Mouse (Mus musculus): ENCODE results near the gene Trpc4ap. TPM values are rescaled to one million over a fixed set of nuclear protein-coding genes. Genes with fewer than 3 reads are reported as not detected.

Trpc4ap gene
- total and polyA plus RNA-seq, 2 experiments from 2014 or later = 128 to 131 TPM

DNA sequence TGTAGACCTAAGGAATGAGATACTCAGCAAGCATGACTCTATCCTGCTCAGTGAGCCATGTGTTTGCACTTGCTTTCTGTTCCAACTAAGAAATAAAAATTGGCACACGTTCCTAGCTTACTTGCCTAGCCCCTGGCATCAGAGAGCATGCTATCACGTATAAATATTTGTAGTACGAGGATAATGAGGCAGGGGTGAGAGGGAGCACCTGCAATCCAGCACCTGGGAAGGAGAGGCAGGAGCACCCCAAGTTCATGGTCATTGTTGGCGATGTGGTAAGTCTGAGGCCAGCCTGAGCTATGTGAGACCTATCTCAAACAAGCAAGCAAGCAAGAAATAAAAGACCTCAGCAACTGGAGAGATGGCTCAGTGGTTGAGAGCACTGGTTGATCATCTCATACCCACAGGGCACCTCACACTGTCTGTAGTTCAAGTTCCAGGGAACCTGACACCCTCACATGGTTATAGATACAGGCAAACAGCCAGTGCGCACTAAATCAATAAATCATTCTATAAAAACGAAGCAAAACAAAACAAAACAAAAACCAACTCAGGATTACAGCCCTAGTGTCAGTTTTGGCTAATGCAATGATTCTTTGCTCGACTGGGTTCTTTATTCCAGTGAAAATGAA, 35.7 kb upstream of the Trpc4ap start:
- H3K9ac ChIP-seq = no peak overlapping the region
- H3K4me1 ChIP-seq (ENCODE audit: insufficient read depth) = no peaks in the 10 kb centered on the region; the same call in 1 of the 2 replicates
- DNase-seq (no peak), ATAC-seq (no peak)
- no peak overlapping the region for H3K4me3 ChIP-seq (ENCODE audit: low read depth, low read length)
- H3K36me3 ChIP-seq (ENCODE audit: insufficient read depth) = peaks cover 22% of the 10 kb centered on the region
- no peaks in the 10 kb centered on the region for H3K9me3 ChIP-seq (ENCODE audit: low read length)
- no peaks in the 10 kb centered on the region for H3K27me3 ChIP-seq (ENCODE audit: insufficient read depth, low read length)
- no peak overlapping the region for H3K27ac ChIP-seq (ENCODE audit: low read depth, low read length)
- 69% methylated on average over 7 of the region's 7 CpGs for WGBS
- peak overlapping the region; percentile 79; the same call in 1 of the 2 replicates for H3K4me2 ChIP-seq (ENCODE audit: low read depth)
- no peak for TF ChIP-seq CTCF (IDR thresholded peaks at IDR 0.05; ENCODE audit: low read depth)

DNA sequence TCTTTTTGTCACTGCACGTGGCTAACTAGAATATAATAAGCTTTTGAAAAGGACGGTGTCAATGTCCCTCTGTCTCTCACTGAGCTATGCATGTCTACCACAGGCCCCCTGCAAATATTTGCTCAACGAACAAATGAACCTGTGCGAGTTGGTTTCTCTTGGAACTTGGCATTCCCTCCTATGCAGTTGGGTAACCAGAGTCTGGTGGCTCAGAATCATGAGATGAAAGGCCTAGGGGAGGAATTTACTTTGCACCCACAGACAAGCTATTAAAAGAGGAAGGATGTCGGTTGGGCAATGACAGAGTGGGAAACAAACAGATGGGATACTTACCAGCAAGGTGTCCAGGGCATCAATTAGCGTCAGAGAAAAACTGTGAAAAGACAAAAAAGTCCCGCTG, 34.1 kb upstream of the Trpc4ap start:
- no peaks in the 10 kb centered on the region for H3K9me3 ChIP-seq (ENCODE audit: low read length)
- no peaks in the 10 kb centered on the region; the same call in 1 of the 2 replicates for H3K4me1 ChIP-seq (ENCODE audit: insufficient read depth)
- H3K4me3 ChIP-seq (ENCODE audit: low read depth, low read length) = no peak overlapping the region
- DNase-seq = no peak
- TF ChIP-seq CTCF (IDR thresholded peaks at IDR 0.05; ENCODE audit: low read depth) = no peak
- 82% methylated on average over 7 of the region's 7 CpGs for WGBS
- no peak overlapping the region for H3K9ac ChIP-seq
- H3K27ac ChIP-seq (ENCODE audit: low read depth, low read length) = no peak overlapping the region
- H3K4me2 ChIP-seq (ENCODE audit: low read depth) = no peak overlapping the region
- ATAC-seq = no peak
- no peaks in the 10 kb centered on the region for H3K27me3 ChIP-seq (ENCODE audit: insufficient read depth, low read length)
- H3K36me3 ChIP-seq (ENCODE audit: insufficient read depth) = peaks cover 27% of the 10 kb centered on the region

DNA sequence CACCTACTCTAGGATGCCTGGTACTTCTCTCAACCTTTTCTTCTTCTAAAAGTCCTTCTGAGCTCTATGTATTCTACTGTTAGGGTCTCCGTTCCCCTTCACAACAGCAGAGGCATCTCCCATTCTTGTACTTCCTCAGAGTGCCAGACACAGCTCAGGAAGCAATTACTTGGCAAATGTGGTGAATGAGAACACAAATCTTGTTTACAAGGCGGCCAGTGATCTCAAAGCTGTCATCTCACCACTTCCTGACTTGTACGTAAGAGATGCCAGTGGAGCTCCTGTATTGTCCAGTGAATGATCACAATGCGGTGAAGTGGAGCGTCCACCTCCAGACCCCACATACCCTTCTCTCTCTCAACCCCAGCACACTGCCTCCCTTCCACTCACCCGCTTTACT, 32.3 kb upstream of the Trpc4ap start:
- no peak for ATAC-seq
- Histone ChIP-seq H3K4me2 (ENCODE audit: low read depth) (no peak overlapping the region), H3K36me3 (ENCODE audit: insufficient read depth) (peaks cover 43% of the 10 kb centered on the region), H3K9me3 (ENCODE audit: low read length) (no peaks in the 10 kb centered on the region), H3K27ac (ENCODE audit: low read depth, low read length) (no peak overlapping the region), H3K9ac (no peak overlapping the region), H3K27me3 (ENCODE audit: insufficient read depth, low read length) (no peaks in the 10 kb centered on the region), H3K4me1 (ENCODE audit: insufficient read depth) (no peaks in the 10 kb centered on the region; the same call in 1 of the 2 replicates), H3K4me3 (ENCODE audit: low read depth, low read length) (no peak overlapping the region)
- no peak for TF ChIP-seq CTCF (IDR thresholded peaks at IDR 0.05; ENCODE audit: low read depth)
- no peak for DNase-seq
- WGBS = 93% methylated on average over 6 of the region's 6 CpGs

DNA sequence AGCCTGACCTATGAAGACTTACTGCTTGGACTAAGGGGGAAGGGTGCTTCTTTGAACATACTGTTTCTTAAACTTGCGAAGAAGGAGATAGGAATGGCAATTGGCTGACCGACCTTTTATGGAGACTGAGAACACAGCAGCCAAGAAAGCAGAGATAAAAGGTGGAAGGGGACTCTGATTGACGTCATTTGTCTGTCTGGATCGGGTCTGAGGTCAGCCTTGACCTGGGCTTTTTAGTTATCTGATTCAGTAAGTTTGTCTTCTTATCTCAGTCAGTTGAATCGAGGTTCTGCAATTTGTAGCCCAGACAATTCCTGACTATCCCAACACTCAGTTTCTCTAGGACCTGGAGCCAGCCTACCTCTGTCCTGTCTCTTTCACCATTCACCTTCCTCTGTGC, 31.9 kb upstream of the Trpc4ap start:
- H3K27me3 ChIP-seq (ENCODE audit: insufficient read depth, low read length) = no peaks in the 10 kb centered on the region
- H3K4me3 ChIP-seq (ENCODE audit: low read depth, low read length) = no peak overlapping the region
- ATAC-seq (no peak), DNase-seq (no peak)
- no peak overlapping the region for H3K4me2 ChIP-seq (ENCODE audit: low read depth)
- WGBS = 86% methylated on average over 5 of the region's 5 CpGs
- H3K27ac ChIP-seq (ENCODE audit: low read depth, low read length) = no peak overlapping the region
- H3K9ac ChIP-seq = no peak overlapping the region
- TF ChIP-seq CTCF (IDR thresholded peaks at IDR 0.05; ENCODE audit: low read depth) = no peak
- H3K36me3 ChIP-seq (ENCODE audit: insufficient read depth) = peaks cover 47% of the 10 kb centered on the region
- no peaks in the 10 kb centered on the region for H3K9me3 ChIP-seq (ENCODE audit: low read length)
- no peaks in the 10 kb centered on the region; the same call in 1 of the 2 replicates for H3K4me1 ChIP-seq (ENCODE audit: insufficient read depth)

DNA sequence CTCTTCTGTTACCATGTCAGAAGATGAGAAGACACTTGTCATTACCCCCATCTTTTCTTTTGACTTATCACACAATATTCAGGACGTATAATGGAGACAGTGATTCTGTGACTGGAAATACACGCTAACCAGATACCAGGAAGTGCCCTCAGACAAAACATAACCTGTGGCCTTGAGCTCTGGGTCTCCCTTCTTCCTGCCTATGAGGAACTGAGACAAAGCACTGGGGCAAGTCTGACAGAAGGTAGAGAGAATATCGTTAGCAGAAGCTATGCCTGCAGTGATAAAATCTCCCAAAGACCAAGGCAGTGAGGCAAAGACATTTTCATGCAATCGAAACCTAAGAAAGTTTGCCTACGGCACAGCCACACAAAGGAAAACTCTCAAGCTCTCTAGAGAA, 28.4 kb upstream of the Trpc4ap start:
- 91% methylated on average over 5 of the region's 5 CpGs for WGBS
- Histone ChIP-seq H3K9me3 (ENCODE audit: low read length) (no peaks in the 10 kb centered on the region), H3K36me3 (ENCODE audit: insufficient read depth) (peaks cover 66% of the 10 kb centered on the region), H3K27ac (ENCODE audit: low read depth, low read length) (no peak overlapping the region), H3K4me3 (ENCODE audit: low read depth, low read length) (no peak overlapping the region), H3K9ac (no peak overlapping the region), H3K4me1 (ENCODE audit: insufficient read depth) (no peaks in the 10 kb centered on the region), H3K27me3 (ENCODE audit: insufficient read depth, low read length) (no peaks in the 10 kb centered on the region), H3K4me2 (ENCODE audit: low read depth) (no peak overlapping the region)
- TF ChIP-seq CTCF (IDR thresholded peaks at IDR 0.05; ENCODE audit: low read depth) = no peak
- DNase-seq (no peak), ATAC-seq (no peak)

DNA sequence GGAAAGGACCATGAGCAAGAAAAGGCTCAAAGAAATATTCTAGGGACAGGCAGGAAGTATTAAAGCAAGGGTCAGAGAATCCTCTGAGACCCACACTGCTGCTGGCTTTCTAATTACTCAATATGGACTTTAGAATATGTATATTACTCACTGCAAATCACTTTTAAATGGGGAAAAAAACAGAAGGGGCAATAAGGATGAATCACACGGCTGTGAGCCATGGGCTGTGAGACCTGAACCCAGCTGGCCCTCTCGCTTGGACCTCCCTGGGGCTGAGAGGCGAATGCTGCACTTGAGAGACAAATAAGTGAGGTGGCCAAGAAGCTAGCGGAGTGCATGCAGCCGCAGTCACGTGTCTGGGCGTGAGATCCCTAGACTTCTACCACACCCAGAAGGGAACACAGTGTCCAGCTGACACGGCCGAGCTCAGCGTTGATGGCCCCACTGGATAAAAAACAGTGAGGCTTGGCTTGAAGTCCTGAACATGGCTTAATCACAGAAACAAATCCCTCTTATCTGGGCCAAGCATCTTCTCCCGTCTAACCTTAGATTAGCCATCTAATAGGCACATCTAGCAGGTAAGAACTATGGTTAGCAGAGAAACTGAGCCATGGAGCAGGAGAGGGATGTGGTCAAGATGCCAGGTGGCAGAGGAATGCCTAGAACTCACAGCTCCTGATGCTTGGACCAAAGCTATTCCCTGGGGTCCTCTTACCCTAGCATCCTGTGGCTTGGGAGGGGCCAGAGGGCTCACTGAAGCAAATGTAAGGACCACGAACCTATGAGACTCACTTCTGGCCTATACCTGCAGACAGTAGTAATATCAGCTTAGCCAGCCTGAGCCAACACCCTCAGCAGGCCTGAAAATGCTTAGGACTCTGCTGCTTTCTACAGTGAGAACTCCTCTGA, 25.2 kb upstream of the Trpc4ap start:
- Histone ChIP-seq H3K27ac (ENCODE audit: low read depth, low read length) (no peak overlapping the region), H3K9me3 (ENCODE audit: low read length) (no peaks in the 10 kb centered on the region), H3K9ac (no peak overlapping the region), H3K27me3 (ENCODE audit: insufficient read depth, low read length) (no peaks in the 10 kb centered on the region), H3K4me1 (ENCODE audit: insufficient read depth) (no peaks in the 10 kb centered on the region), H3K36me3 (ENCODE audit: insufficient read depth) (peaks cover 76% of the 10 kb centered on the region), H3K4me2 (ENCODE audit: low read depth) (no peak overlapping the region), H3K4me3 (ENCODE audit: low read depth, low read length) (no peak overlapping the region)
- WGBS = 88% methylated on average over 12 of the region's 12 CpGs
- no peak for ATAC-seq
- no peak for DNase-seq
- no peak for TF ChIP-seq CTCF (IDR thresholded peaks at IDR 0.05; ENCODE audit: low read depth)

DNA sequence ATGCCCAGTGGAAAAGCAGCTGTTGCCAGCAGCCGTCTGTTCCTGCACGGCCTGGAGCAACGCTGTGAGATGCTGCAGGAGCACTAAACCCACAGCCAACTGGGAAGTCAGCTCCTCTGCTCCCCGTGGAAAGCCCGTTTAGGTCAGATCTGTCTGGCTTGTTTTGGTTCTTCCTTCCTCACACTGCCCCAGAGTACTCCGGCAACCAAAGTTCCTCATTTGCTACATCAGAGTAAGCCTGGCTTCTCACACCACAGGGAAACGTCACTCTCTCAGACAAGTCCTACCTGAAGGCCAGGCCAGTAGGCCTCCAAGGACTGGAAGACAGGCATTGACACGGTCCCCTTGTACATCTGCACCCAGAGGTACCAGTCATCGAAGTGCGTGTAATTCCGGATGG, 18.4 kb upstream of the Trpc4ap start:
- Histone ChIP-seq H3K9ac (no peak overlapping the region), H3K27ac (ENCODE audit: low read depth, low read length) (no peak overlapping the region), H3K4me1 (ENCODE audit: insufficient read depth) (no peaks in the 10 kb centered on the region), H3K4me2 (ENCODE audit: low read depth) (no peak overlapping the region), H3K27me3 (ENCODE audit: insufficient read depth, low read length) (no peaks in the 10 kb centered on the region), H3K4me3 (ENCODE audit: low read depth, low read length) (no peak overlapping the region), H3K9me3 (ENCODE audit: low read length) (no peaks in the 10 kb centered on the region), H3K36me3 (ENCODE audit: insufficient read depth) (peaks cover 81% of the 10 kb centered on the region)
- DNase-seq = no peak
- no peak for ATAC-seq
- WGBS = 92% methylated on average over 11 of the region's 11 CpGs
- TF ChIP-seq CTCF (IDR thresholded peaks at IDR 0.05; ENCODE audit: low read depth) = no peak
